Mouse (Mus musculus) kidney, postnatal 0 days (tissue): ENCODE data around the gene Ica1. TPM values are rescaled to one million over a fixed set of nuclear protein-coding genes. Genes with fewer than 3 reads are reported as not detected.

Experiments
- ATAC-seq: fragments of 200-750 bp; cut with Nextera tagmentation; replicated peaks from 2 replicates; pipeline ENCODE4 v1.8.0; 2017; ENCODE audit warnings: low read depth, moderate number of reproducible peaks, moderate TSS enrichment, moderate library complexity; ENCODE audit not compliant: low FRiP score
- DNase-seq: peaks from one replicate; pipeline ENCODE4 v3.0.0-alpha.2; 2016; ENCODE audit warnings: low spot score
- H3K27ac ChIP-seq: fragments of 300-500 bp; sonication (generic); 2 replicates; pipeline ENCODE4 v1.5.1; 2014; ENCODE audit warnings: mild to moderate bottlenecking
- H3K27me3 ChIP-seq: fragments of 300-500 bp; sonication (generic); 2 replicates; pipeline ENCODE4 v1.6.1; 2014; ENCODE audit warnings: low read length, mixed read lengths; ENCODE audit not compliant: insufficient read depth
- H3K36me3 ChIP-seq: fragments of 300-500 bp; sonication (generic); 2 replicates; pipeline ENCODE4 v1.6.1; 2014; ENCODE audit warnings: low read length, mixed read lengths; ENCODE audit not compliant: insufficient read depth
- H3K4me1 ChIP-seq: fragments of 300-500 bp; sonication (generic); replicated peaks from 2 replicates; pipeline ENCODE4 v1.6.1; 2014; ENCODE audit warnings: antibody characterized with exemption, low read length, mixed read lengths; ENCODE audit not compliant: insufficient read depth
- H3K4me2 ChIP-seq: fragments of 300-500 bp; sonication (generic); 2 replicates; pipeline ENCODE4 v1.6.1; 2014; ENCODE audit warnings: mild to moderate bottlenecking, low read length, moderate library complexity, mixed read lengths
- H3K4me3 ChIP-seq: fragments of 300-500 bp; sonication (generic); replicated peaks from 2 replicates; pipeline ENCODE4 v1.5.1; 2014; ENCODE audit warnings: low read depth, low read length
- H3K9ac ChIP-seq: fragments of 300-500 bp; sonication (generic); 2 replicates; pipeline ENCODE4 v1.6.1; 2014; ENCODE audit warnings: low read depth, low read length
- H3K9me3 ChIP-seq: fragments of 300-500 bp; sonication (generic); replicated peaks from 2 replicates; pipeline ENCODE4 v1.6.1; 2016; ENCODE audit warnings: low read length, inconsistent platforms, mixed read lengths
- CTCF ChIP-seq: IDR thresholded peaks from 2 replicates; pipeline ENCODE4 v1.5.1; 2016; ENCODE audit warnings: antibody characterized with exemption, low read depth, mild to moderate bottlenecking, moderate library complexity
- WGBS: fragments of 180-500 bp; shearing (Covaris S2); extraction: QIAGEN DNeasy Blood & Tissue Kit; methylation state at CpG from one replicate; pipeline ENCODE4 v1.1.7; 2014; 5-methylcytosine and 5-hydroxymethylcytosine counted together
- polyA plus RNA-seq: library from polyadenylated mRNA; unstranded; fragments of >200 nt; fragmentation: Nextera tagmentation; extraction: Ambion mirVana; gene quantifications from 2 replicates; pipeline ENCODE4 v1.2.1, GENCODE M21; 2015

The Ica1 gene
- polyA plus RNA-seq, 1 experiment from 2014 or later: 30.1 TPM

- TF ChIP-seq CTCF: no peak
- H3K36me3 ChIP-seq: no peaks in the 10 kb centered on the region
- no peak overlapping the region for H3K9ac ChIP-seq
- no peaks in the 10 kb centered on the region for H3K4me1 ChIP-seq
- 44% methylated on average over 3 of the region's 3 CpGs for WGBS
- no peaks in the 10 kb centered on the region for H3K9me3 ChIP-seq
- no peaks in the 10 kb centered on the region for H3K27me3 ChIP-seq
- no peak overlapping the region for H3K4me3 ChIP-seq
- no peak overlapping the region for H3K4me2 ChIP-seq
- H3K27ac ChIP-seq: no peak overlapping the region
- no peak for ATAC-seq
- no peak for DNase-seq
These were observed 120.8 kb downstream of the Ica1 start for GRCm38 (mm10) chr6:8657459-8657858.

GRCm38 (mm10) chr6:8655454-8655853 lies 122.8 kb downstream of the Ica1 start:
- Histone ChIP-seq H3K36me3 (no peaks in the 10 kb centered on the region), H3K9me3 (no peaks in the 10 kb centered on the region), H3K4me3 (no peak overlapping the region), H3K4me2 (no peak overlapping the region), H3K27me3 (no peaks in the 10 kb centered on the region), H3K27ac (no peak overlapping the region), H3K9ac (no peak overlapping the region), H3K4me1 (no peaks in the 10 kb centered on the region)
- no peak for ATAC-seq
- DNase-seq: no peak
- 89% methylated on average over 2 of the region's 2 CpGs for WGBS
- no peak for TF ChIP-seq CTCF

DNA sequence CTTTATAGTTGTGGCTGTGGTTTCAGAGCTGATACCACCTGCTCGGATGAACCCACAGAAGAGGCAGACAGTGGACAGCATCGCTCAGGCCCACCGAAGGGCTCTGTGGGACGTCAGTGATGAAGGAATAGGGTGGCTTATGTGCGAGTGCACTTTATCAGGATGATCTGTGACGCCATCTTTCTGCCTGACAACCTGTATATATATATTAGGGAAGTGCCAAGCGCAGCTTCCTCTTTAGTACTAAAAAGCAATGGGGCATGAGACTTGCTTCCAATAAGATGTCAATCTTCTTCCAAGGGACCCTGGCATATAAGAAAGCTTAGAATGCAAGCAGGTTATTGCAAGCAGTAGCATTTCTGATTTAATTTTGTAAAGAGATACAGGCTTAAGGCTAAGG lies 127.9 kb downstream of the Ica1 start:
- H3K27ac ChIP-seq: no peak overlapping the region
- H3K4me3 ChIP-seq: no peak overlapping the region
- H3K9ac ChIP-seq: no peak overlapping the region
- TF ChIP-seq CTCF: no peak
- no peaks in the 10 kb centered on the region for H3K27me3 ChIP-seq
- no peak overlapping the region for H3K4me2 ChIP-seq
- H3K9me3 ChIP-seq: no peaks in the 10 kb centered on the region
- 76% methylated on average over 7 of the region's 7 CpGs for WGBS
- no peak for ATAC-seq
- no peak for DNase-seq
- H3K36me3 ChIP-seq: no peaks in the 10 kb centered on the region
- H3K4me1 ChIP-seq: no peaks in the 10 kb centered on the region

- no peak for ATAC-seq
- Histone ChIP-seq H3K9me3 (no peaks in the 10 kb centered on the region), H3K36me3 (no peaks in the 10 kb centered on the region), H3K27me3 (no peaks in the 10 kb centered on the region), H3K4me3 (no peak overlapping the region), H3K4me2 (no peak overlapping the region), H3K27ac (no peak overlapping the region), H3K4me1 (peaks cover 2% of the 10 kb centered on the region; the same call in 1 of the 2 replicates), H3K9ac (no peak overlapping the region)
- DNase-seq: no peak
- TF ChIP-seq CTCF: no peak
- WGBS: 52% methylated on average over 4 of the region's 4 CpGs
These were observed 128.9 kb downstream of the Ica1 start for GRCm38 (mm10) chr6:8649295-8649865.

DNA sequence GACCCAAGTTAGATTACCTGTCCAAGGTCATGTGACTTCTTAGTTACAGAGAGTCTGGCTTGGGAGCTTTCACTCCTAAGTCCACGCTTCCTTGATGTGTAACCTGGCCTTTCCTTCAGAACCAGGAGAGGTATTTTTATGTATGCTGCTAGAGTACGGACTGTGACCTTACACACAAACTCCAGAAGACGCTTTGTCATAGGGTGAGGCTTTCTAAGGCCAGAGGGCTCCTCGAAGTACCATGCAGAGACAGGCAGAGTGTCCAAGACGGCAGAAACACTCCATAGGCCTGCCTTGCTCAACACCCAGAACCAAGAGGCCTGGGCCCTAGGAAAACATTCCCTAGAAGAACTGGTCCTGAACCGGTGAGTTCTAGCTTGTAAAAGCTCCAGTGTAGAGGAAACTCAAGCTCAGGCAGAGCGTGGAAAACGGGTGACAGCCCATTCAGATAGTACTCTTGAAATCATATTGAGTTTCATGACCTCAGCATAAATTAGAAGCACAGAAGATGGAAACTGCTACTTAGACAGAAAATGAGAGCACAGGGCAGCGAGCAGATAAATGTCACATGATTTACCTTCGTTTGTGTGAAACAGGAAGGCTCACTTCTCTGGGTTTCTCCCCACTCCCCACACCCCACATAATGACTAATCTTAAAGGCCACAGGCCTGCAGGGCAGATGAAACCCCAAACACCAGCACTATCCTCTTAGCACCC lies 129.9 kb downstream of the Ica1 start:
- 0 out of 2 replicates have a peak overlapping the region, but pooled peaks have one; percentile 38 for H3K27ac ChIP-seq
- 41% methylated on average over 10 of the region's 10 CpGs for WGBS
- no peak for TF ChIP-seq CTCF

DNA sequence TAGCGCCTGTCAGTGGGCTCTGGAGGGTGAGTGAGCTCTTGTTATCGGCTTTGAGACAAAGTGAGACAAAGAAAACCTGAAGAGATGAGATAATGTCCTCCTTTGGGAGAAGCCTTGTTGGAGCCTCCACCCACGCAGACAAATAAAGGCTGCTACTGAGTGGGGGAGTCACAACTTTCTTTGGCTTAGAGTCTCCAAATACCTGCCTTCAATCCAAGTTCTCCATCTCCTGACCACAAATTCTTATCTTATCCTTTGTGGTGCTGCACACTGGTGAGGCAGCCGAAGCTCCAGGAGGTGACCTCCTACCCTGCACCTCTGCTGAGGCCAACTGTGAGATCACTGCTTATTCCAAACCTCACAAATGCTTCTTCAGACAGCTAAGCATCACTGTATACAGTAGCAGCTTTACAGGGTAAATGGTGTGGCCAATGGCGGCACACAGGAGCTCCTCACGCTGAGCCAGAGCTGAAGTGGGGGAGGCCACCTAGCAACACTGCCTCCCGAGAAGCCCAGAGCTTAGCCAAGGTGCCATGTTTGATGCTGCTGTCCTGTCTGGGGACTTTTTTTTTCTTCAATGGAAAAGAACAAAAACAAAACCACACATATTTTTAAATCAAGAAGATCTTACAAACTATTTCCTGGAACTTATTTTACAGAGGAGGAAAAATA lies 130.6 kb downstream of the Ica1 start:
- no peak overlapping the region for H3K4me3 ChIP-seq
- peak; percentile 23 for DNase-seq
- H3K4me1 ChIP-seq: peaks cover 2% of the 10 kb centered on the region; the same call in 1 of the 2 replicates
- peak overlapping the region; percentile 51; the same call in 1 of the 2 replicates for H3K27ac ChIP-seq
- H3K9me3 ChIP-seq: no peaks in the 10 kb centered on the region
- 69% methylated on average over 7 of the region's 7 CpGs for WGBS
- H3K36me3 ChIP-seq: no peaks in the 10 kb centered on the region
- no peaks in the 10 kb centered on the region for H3K27me3 ChIP-seq
- no peak overlapping the region for H3K4me2 ChIP-seq
- TF ChIP-seq CTCF: no peak
- no peak for ATAC-seq
- no peak overlapping the region for H3K9ac ChIP-seq

More for the DNA sequence above, 129.9 kb downstream of the Ica1 start:
- peak; percentile 78 for ATAC-seq
- peak; percentile 73 for DNase-seq
- no peaks in the 10 kb centered on the region for H3K27me3 ChIP-seq
- no peak overlapping the region for H3K4me2 ChIP-seq
- no peak overlapping the region for H3K4me3 ChIP-seq
- no peaks in the 10 kb centered on the region for H3K9me3 ChIP-seq
- no peaks in the 10 kb centered on the region for H3K36me3 ChIP-seq
- H3K4me1 ChIP-seq: peaks cover 2% of the 10 kb centered on the region; the same call in 1 of the 2 replicates
- no peak overlapping the region for H3K9ac ChIP-seq
